Mouse (Mus musculus): ENCODE measurements around the gene Aurkaip1. TPM values are rescaled to one million over a fixed set of nuclear protein-coding genes. Genes with fewer than 3 reads are reported as not detected.
A peak's percentile ranks its signal among the peaks of the same experiment; 100 is the strongest.

Gene Aurkaip1
- polyA plus RNA-seq, 1 experiment from 2014 or later = 129 TPM

GRCm38 (mm10) chr4:155853421-155853820 is 22.3 kb downstream of the Aurkaip1 start:
- Histone ChIP-seq H3K27me3 (ENCODE audit: control insufficient read depth, insufficient read depth, low read length) (no peaks in the 10 kb centered on the region), H3K27ac (ENCODE audit: low read depth, low read length) (no peak overlapping the region), H3K4me2 (ENCODE audit: low read depth) (no peak overlapping the region), H3K36me3 (ENCODE audit: control insufficient read depth, insufficient read depth, low read length) (peaks cover 9% of the 10 kb centered on the region), H3K4me3 (ENCODE audit: low read depth, low read length) (no peak overlapping the region), H3K9me3 (ENCODE audit: control insufficient read depth, low read length) (no peaks in the 10 kb centered on the region), H3K4me1 (ENCODE audit: control insufficient read depth, insufficient read depth, low read length) (peaks cover 7% of the 10 kb centered on the region), H3K9ac (ENCODE audit: low read length) (no peak overlapping the region)
- DNase-seq (ENCODE audit: low spot score) (no peak), ATAC-seq (ENCODE audit: insufficient read depth, low FRiP score, low TSS enrichment) (no peak)
- 90% methylated on average over 9 of the region's 9 CpGs for WGBS

GRCm38 (mm10) chr4:155854991-155855390 is 23.9 kb downstream of the Aurkaip1 start:
- H3K27me3 ChIP-seq (ENCODE audit: control insufficient read depth, insufficient read depth, low read length) = no peaks in the 10 kb centered on the region
- H3K4me2 ChIP-seq (ENCODE audit: low read depth) = no peak overlapping the region
- H3K9me3 ChIP-seq (ENCODE audit: control insufficient read depth, low read length) = no peaks in the 10 kb centered on the region
- H3K27ac ChIP-seq (ENCODE audit: low read depth, low read length) = no peak overlapping the region
- peaks cover 11% of the 10 kb centered on the region for H3K36me3 ChIP-seq (ENCODE audit: control insufficient read depth, insufficient read depth, low read length)
- ATAC-seq (ENCODE audit: insufficient read depth, low FRiP score, low TSS enrichment) = no peak
- H3K4me3 ChIP-seq (ENCODE audit: low read depth, low read length) = no peak overlapping the region
- 96% methylated on average over 12 of the region's 12 CpGs for WGBS
- no peaks in the 10 kb centered on the region for H3K4me1 ChIP-seq (ENCODE audit: control insufficient read depth, insufficient read depth, low read length)
- H3K9ac ChIP-seq (ENCODE audit: low read length) = no peak overlapping the region
- DNase-seq (ENCODE audit: low spot score) = no peak

- Histone ChIP-seq H3K36me3 (ENCODE audit: control insufficient read depth, insufficient read depth, low read length) (peaks cover 11% of the 10 kb centered on the region), H3K27ac (ENCODE audit: low read depth, low read length) (no peak overlapping the region), H3K9me3 (ENCODE audit: control insufficient read depth, low read length) (no peaks in the 10 kb centered on the region), H3K4me1 (ENCODE audit: control insufficient read depth, insufficient read depth, low read length) (no peaks in the 10 kb centered on the region), H3K4me2 (ENCODE audit: low read depth) (no peak overlapping the region), H3K27me3 (ENCODE audit: control insufficient read depth, insufficient read depth, low read length) (no peaks in the 10 kb centered on the region), H3K4me3 (ENCODE audit: low read depth, low read length) (no peak overlapping the region), H3K9ac (ENCODE audit: low read length) (no peak overlapping the region)
- no peak for ATAC-seq (ENCODE audit: insufficient read depth, low FRiP score, low TSS enrichment)
- 96% methylated on average over 12 of the region's 12 CpGs for WGBS
- DNase-seq (ENCODE audit: low spot score) = no peak
These were observed 25.0 kb downstream of the Aurkaip1 start for GRCm38 (mm10) chr4:155856071-155856470.

- Histone ChIP-seq H3K27me3 (ENCODE audit: control insufficient read depth, insufficient read depth, low read length) (no peaks in the 10 kb centered on the region), H3K4me3 (ENCODE audit: low read depth, low read length) (no peak overlapping the region), H3K9ac (ENCODE audit: low read length) (no peak overlapping the region), H3K4me2 (ENCODE audit: low read depth) (no peak overlapping the region), H3K9me3 (ENCODE audit: control insufficient read depth, low read length) (no peaks in the 10 kb centered on the region), H3K36me3 (ENCODE audit: control insufficient read depth, insufficient read depth, low read length) (peaks cover 11% of the 10 kb centered on the region), H3K4me1 (ENCODE audit: control insufficient read depth, insufficient read depth, low read length) (no peaks in the 10 kb centered on the region), H3K27ac (ENCODE audit: low read depth, low read length) (no peak overlapping the region)
- DNase-seq (ENCODE audit: low spot score) (no peak), ATAC-seq (ENCODE audit: insufficient read depth, low FRiP score, low TSS enrichment) (no peak)
- WGBS = 84% methylated on average over 3 of the region's 3 CpGs
These were observed 25.8 kb downstream of the Aurkaip1 start for GRCm38 (mm10) chr4:155856881-155857280.

GRCm38 (mm10) chr4:155859318-155859717 is 28.2 kb downstream of the Aurkaip1 start:
- Histone ChIP-seq H3K4me2 (ENCODE audit: low read depth) (no peak overlapping the region), H3K27me3 (ENCODE audit: control insufficient read depth, insufficient read depth, low read length) (no peaks in the 10 kb centered on the region), H3K9ac (ENCODE audit: low read length) (no peak overlapping the region), H3K9me3 (ENCODE audit: control insufficient read depth, low read length) (no peaks in the 10 kb centered on the region), H3K36me3 (ENCODE audit: control insufficient read depth, insufficient read depth, low read length) (peaks cover 11% of the 10 kb centered on the region), H3K4me3 (ENCODE audit: low read depth, low read length) (no peak overlapping the region), H3K4me1 (ENCODE audit: control insufficient read depth, insufficient read depth, low read length) (no peaks in the 10 kb centered on the region), H3K27ac (ENCODE audit: low read depth, low read length) (no peak overlapping the region)
- DNase-seq (ENCODE audit: low spot score) = peak; percentile 76
- WGBS = 29% methylated on average over 13 of the region's 13 CpGs
- ATAC-seq (ENCODE audit: insufficient read depth, low FRiP score, low TSS enrichment) = no peak

DNA sequence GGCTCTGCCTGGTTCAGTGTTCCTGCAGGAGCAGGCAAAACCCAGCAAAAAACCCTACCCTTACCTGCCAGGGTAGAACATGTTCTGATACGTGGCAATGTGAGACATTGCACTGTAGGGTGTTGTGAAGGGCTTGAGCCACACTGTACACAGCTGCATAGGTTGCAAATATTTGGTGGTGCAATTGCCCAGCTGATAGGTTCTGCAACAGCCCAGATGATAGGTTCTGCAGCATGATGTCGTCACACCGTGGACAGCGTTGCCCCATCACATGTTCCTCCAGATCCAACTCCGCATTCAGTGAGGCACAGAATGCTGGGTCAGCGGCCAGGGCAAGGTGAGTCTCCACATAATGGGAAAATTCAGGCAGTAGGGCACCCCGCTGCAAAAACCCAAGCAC is 30.7 kb downstream of the Aurkaip1 start:
- H3K4me2 ChIP-seq (ENCODE audit: low read depth) = no peak overlapping the region
- no peak overlapping the region for H3K9ac ChIP-seq (ENCODE audit: low read length)
- no peak overlapping the region for H3K27ac ChIP-seq (ENCODE audit: low read depth, low read length)
- H3K4me1 ChIP-seq (ENCODE audit: control insufficient read depth, insufficient read depth, low read length) = no peaks in the 10 kb centered on the region
- H3K9me3 ChIP-seq (ENCODE audit: control insufficient read depth, low read length) = no peaks in the 10 kb centered on the region
- no peak overlapping the region for H3K4me3 ChIP-seq (ENCODE audit: low read depth, low read length)
- DNase-seq (ENCODE audit: low spot score) (no peak), ATAC-seq (ENCODE audit: insufficient read depth, low FRiP score, low TSS enrichment) (no peak)
- 92% methylated on average over 7 of the region's 7 CpGs for WGBS
- no peaks in the 10 kb centered on the region for H3K27me3 ChIP-seq (ENCODE audit: control insufficient read depth, insufficient read depth, low read length)
- peaks cover 10% of the 10 kb centered on the region for H3K36me3 ChIP-seq (ENCODE audit: control insufficient read depth, insufficient read depth, low read length)

- ATAC-seq (ENCODE audit: insufficient read depth, low FRiP score, low TSS enrichment) (no peak), DNase-seq (ENCODE audit: low spot score) (no peak)
- no peaks in the 10 kb centered on the region for H3K27me3 ChIP-seq (ENCODE audit: control insufficient read depth, insufficient read depth, low read length)
- H3K9me3 ChIP-seq (ENCODE audit: control insufficient read depth, low read length) = no peaks in the 10 kb centered on the region
- H3K4me1 ChIP-seq (ENCODE audit: control insufficient read depth, insufficient read depth, low read length) = no peaks in the 10 kb centered on the region
- no peak within 1 kb of the TSS for H3K9ac ChIP-seq (ENCODE audit: low read length)
- H3K36me3 ChIP-seq (ENCODE audit: control insufficient read depth, insufficient read depth, low read length) = peaks cover 8% of the 10 kb centered on the region; the same call in 1 of the 2 replicates
- no peak within 1 kb of the TSS for H3K4me3 ChIP-seq (ENCODE audit: low read depth, low read length)
- H3K4me2 ChIP-seq (ENCODE audit: low read depth) = no peak within 1 kb of the TSS
- no peak within 1 kb of the TSS for H3K27ac ChIP-seq (ENCODE audit: low read depth, low read length)
- 77% methylated on average over 5 of the region's 5 CpGs for WGBS
These were observed 31.9 kb downstream of the Aurkaip1 start, which contains the start of gene Tas1r3 for GRCm38 (mm10) chr4:155863001-155863400. Tas1r3 (minus strand) TSS chr4:155863362.

DNA sequence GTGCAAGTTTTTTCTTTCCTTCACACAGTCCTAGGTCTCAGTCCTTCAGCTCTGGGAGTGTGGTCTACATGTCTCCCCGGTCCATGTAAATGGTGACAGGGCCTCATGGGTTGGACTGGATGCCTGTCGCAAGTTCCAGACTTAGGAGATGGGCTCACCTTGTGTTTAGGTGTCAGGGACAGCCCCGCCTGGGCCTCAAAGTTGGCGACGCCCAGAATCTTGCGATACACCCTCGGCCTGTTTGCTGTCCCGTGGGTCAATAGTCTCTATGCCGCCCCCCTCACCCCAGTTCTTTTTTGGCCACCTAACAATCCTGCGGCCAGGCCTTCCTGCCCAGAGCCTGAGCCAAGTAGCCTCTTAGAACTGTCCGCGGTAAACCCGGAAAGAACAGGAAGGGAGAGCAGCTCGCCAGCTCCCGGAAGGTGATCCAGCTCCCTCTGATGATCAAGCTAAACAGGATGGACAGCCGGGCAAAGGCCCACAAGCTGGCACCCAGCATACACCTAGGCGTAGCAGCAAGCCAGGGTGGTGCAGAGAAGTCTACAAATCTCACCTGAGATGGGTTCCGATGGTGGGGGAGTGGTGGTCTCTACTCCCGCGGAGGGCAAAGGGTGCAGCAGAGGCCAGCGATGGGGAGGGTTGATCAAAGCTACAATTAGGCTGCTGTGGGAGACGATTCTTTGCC is 37.7 kb downstream of the Aurkaip1 start:
- WGBS = 13% methylated on average over 22 of the region's 22 CpGs
- Histone ChIP-seq H3K9ac (ENCODE audit: low read length) (peak overlapping the region; percentile 83), H3K36me3 (ENCODE audit: control insufficient read depth, insufficient read depth, low read length) (peaks cover 10% of the 10 kb centered on the region), H3K27me3 (ENCODE audit: control insufficient read depth, insufficient read depth, low read length) (no peaks in the 10 kb centered on the region), H3K9me3 (ENCODE audit: control insufficient read depth, low read length) (no peaks in the 10 kb centered on the region), H3K4me3 (ENCODE audit: low read depth, low read length) (peak overlapping the region; percentile 75), H3K4me2 (ENCODE audit: low read depth) (peak overlapping the region; percentile 97), H3K4me1 (ENCODE audit: control insufficient read depth, insufficient read depth, low read length) (peaks cover 5% of the 10 kb centered on the region), H3K27ac (ENCODE audit: low read depth, low read length) (no peak overlapping the region)
- ATAC-seq (ENCODE audit: insufficient read depth, low FRiP score, low TSS enrichment) = no peak
- DNase-seq (ENCODE audit: low spot score) = no peak

GRCm38 (mm10) chr4:155869317-155870033 is 38.4 kb downstream of the Aurkaip1 start, which contains the start of the genes Cptp and Ints11:
Cptp (minus strand) TSS chr4:155869440.
Ints11 (plus strand) TSS chr4:155869546.
- DNase-seq (ENCODE audit: low spot score) = peak; percentile 96
- Histone ChIP-seq H3K27ac (ENCODE audit: low read depth, low read length) (no peak within 1 kb of the TSS), H3K9me3 (ENCODE audit: control insufficient read depth, low read length) (no peaks in the 10 kb centered on the region), H3K4me3 (ENCODE audit: low read depth, low read length) (peak within 1 kb of the TSS; percentile 75), H3K36me3 (ENCODE audit: control insufficient read depth, insufficient read depth, low read length) (peaks cover 10% of the 10 kb centered on the region), H3K4me2 (ENCODE audit: low read depth) (peak within 1 kb of the TSS; percentile 97), H3K27me3 (ENCODE audit: control insufficient read depth, insufficient read depth, low read length) (no peaks in the 10 kb centered on the region), H3K9ac (ENCODE audit: low read length) (peak within 1 kb of the TSS; percentile 83), H3K4me1 (ENCODE audit: control insufficient read depth, insufficient read depth, low read length) (peaks cover 5% of the 10 kb centered on the region)
- ATAC-seq (ENCODE audit: insufficient read depth, low FRiP score, low TSS enrichment) = peak; percentile 94
- under 1% methylated on average over 63 of the region's 63 CpGs for WGBS

Data from neural tube, embryonic 11.5 days (tissue).